Mouse (Mus musculus): ENCODE results near the gene Lamb3.

Lamb3 gene

DNA sequence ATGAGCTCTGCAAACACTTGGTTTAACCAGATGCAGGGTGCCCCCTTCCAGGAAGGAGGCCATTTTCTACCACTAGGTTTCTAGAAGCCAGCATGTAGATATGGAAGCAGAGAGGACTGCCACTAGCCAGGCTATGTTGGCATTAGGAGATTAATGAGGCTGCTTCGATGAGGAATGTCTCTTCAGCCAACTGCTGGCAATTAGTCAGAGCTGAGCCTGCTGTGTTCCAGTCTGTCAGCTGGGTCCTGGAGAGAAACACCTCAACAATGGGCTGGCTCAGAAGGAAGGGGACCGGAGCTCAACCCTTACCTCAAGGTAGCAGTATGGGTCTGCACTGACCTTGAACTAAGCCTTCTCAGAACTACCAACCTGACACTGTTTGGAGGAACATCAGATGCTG is 179.7 kb downstream of the Lamb3 start:
- DNase-seq (ENCODE audit: low read depth), result no peak

DNA sequence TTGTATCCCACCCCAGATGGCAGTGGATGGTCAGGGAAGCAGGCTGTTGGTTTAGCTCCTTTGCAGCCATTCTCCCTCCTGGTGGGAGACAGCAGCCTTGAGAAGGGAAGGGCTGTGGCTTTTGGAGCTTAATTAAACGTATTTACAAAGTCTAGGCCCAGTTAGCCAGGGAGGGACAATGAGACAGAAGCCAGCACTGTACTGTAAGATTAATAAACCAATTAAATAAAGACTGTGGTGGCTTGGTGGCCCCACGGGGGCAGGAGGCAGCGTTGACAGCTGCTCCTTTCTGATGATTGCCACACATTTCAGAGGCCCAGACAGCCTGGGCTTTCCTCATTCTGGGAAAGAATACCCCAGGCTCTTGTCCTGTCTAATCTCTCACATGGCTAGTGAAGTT is 182.0 kb downstream of the Lamb3 start:
- no peak for DNase-seq (ENCODE audit: low read depth)

GRCm38 (mm10) chr1:193390004-193390403 is 182.5 kb downstream of the Lamb3 start:
- DNase-seq (ENCODE audit: low read depth), result no peak

DNA sequence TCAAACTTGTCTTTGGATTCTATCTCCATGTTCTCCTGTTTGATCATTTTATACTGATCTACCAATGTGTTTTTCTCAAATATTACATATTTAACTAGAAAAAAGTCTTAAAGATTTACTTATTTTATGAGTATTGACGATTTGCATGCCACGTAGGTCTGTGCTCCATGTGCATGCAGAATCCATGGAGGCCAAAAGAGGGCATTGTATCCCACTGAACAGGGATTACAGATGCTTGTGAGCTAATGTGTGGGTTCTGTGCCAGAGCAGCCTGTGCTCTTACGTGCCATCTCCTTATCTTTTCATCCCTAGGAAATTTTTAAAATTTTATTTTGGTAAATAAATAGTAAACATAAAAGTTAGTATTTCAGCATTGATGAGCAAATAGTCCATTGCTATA is 184.8 kb downstream of the Lamb3 start:
- no peak for DNase-seq (ENCODE audit: low read depth)

Data from c-Kit-positive CD71-positive TER-119-negative erythroid progenitor cells, embryonic 14.5 days (primary cell).